Mouse (Mus musculus): ENCODE results near the gene Oscar.

- TF ChIP-seq CTCF (IDR thresholded peaks at IDR 0.05; ENCODE audit: extremely low read depth, insufficient read depth, insufficient read length, insufficient replicate concordance) (no peak), POLR2A (IDR thresholded peaks at IDR 0.05; ENCODE audit: low read depth, low read length) (no peak)
These were observed 30.2 kb upstream of the Oscar start for GRCm38 (mm10) chr7:3646188-3646587.

Data from spleen, adult 2 months (tissue).